Mouse (Mus musculus): ENCODE results near the gene Olfr1423.
"Not testable (repeated sequence)": the region's sequence is repeated elsewhere in the genome, so short reads cannot be mapped to it uniquely, and the experiment has no call there.

Gene Olfr1423

GRCm38 (mm10) chr19:12007105-12007931 lies 33.8 kb downstream of the Olfr1423 start:
- peak; percentile 50 to 65 for DNase-seq (ENCODE audit: low spot score in 2 of 2)

- DNase-seq (ENCODE audit: low spot score in 2 of 2), result peak in 1 of 2 experiments; percentile 36
These were observed 34.7 kb downstream of the Olfr1423 start for GRCm38 (mm10) chr19:12006361-12006947.

- peak; percentile 82 to 85 for DNase-seq (ENCODE audit: low spot score in 2 of 2)
These were observed 35.4 kb downstream of the Olfr1423 start for GRCm38 (mm10) chr19:12005376-12006360.

- DNase-seq (ENCODE audit: low spot score in 2 of 2), result no peak
These were observed 36.7 kb downstream of the Olfr1423 start for GRCm38 (mm10) chr19:12004216-12005008.

DNA sequence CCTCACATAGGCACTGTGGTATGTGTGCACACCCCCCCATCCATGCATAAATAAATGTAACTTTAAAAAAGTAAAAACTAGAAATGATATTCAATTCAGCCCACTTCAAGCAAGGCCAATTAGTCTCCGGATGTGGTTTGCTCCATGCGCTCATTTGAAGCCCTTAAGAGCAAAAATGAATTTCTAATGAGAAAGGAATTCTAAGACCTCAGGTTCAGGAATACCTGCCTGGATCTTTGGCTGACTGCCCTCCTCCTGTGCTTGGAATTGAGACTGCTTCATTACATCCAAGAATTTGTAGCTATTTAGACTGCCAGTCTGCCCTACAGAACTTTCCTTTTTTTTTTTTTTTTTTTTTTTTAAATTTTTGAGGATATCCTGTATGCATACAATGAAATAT lies 37.5 kb downstream of the Olfr1423 start:
- DNase-seq (ENCODE audit: low spot score in 2 of 2), result no peak

DNA sequence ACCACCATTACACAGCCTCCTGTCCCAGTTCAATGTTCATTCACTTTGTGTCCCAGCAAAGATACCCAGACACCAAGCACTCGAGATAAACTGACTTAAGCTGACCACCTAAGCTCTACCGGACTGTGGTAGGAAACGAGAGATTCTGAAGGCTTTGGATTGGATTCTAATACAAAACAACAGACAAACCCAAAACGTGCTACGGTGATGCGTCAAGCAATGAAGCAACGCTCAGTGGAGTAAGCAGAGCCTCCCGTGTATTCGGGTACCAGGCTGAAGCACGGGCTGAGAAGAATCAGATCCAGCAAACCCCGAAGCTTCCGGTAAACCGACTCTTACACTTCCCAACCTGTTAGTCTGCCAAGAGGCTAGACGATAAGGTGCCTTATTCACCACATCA lies 38.3 kb downstream of the Olfr1423 start:
- DNase-seq (ENCODE audit: low spot score in 2 of 2), result no peak

GRCm38 (mm10) chr19:12002125-12002524 lies 39.0 kb downstream of the Olfr1423 start:
- peak; percentile 52 to 66 for DNase-seq (ENCODE audit: low spot score in 2 of 2)

DNA sequence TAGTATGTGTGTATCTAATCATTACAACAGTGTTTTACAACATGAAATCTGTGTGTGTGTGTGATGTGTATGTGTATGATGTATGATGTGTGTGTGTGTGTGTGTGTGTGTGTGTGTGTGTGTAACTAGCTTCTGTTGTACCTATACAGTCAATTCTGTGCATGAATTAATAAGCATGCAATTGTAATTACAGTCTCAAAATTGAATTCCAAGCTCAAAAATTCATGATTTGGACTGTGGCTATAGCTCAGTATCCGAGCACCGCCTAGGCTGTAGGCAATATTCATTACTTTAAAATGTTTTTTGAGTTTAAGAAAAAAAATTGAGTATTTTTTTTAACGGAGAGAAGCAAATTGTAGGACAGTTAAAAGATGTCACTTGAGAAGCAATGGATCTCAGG lies 39.4 kb downstream of the Olfr1423 start:
- DNase-seq (ENCODE audit: low spot score in 2 of 2), result no peak

GRCm38 (mm10) chr19:11995722-11996448 lies 45.2 kb downstream of the Olfr1423 start:
- no peak for DNase-seq (ENCODE audit: low spot score in 2 of 2)

- no peak for DNase-seq (ENCODE audit: low spot score in 2 of 2)
These were observed 46.2 kb downstream of the Olfr1423 start for GRCm38 (mm10) chr19:11994703-11995431.

DNA sequence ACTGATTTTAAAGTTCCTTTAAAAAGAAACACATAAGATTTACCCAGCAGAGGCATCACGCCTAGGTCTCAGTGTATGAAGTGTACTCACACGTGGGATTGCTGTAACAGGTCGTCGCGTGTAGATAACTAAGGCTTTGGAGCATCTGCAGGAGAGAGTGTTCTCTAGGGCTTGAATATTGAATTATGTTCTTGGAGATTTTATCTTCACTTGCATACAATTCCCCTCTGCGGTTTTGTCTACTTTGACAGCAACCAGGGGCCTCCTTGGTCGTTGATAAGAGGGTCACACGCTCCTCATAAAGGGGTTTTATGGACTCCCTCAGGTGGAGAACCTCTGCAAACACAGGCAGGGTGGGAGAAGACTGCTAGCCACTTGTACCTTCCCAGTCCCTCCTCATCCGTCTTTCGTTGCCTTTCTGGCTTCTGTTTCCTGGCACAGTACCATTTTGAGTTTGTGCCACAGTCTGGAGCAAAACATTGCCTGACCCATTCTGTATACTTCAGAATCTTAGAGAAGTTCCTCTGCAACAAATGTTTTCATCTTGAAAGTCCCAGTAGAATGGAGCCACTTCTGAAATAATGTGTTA lies 48.6 kb downstream of the Olfr1423 start:
- DNase-seq (ENCODE audit: low spot score in 2 of 2), result no peak

GRCm38 (mm10) chr19:11992034-11992433 lies 49.1 kb downstream of the Olfr1423 start:
- no peak for DNase-seq (ENCODE audit: low spot score in 2 of 2)

DNA sequence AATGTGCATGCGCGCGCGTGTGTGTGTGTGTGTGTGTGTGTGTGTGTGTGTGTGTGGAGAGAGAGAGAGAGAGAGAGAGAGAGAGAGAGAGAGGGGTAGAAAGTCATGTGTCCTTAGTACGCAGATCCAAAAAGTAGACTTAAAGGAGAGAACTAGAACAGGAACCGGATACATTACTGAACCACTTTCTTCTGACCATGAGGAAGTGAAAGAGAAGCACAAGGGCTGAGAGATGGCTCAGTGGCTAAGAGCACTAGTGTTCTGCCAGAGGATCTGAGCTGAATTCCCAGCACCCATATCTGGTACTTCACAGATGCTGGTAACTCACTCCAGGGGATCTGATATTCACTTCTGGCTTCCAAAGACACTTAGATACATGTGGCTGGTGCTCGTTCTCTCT lies 51.8 kb downstream of the Olfr1423 start:
- DNase-seq (ENCODE audit: low spot score in 2 of 2), result peak; percentile 29 to 44

DNA sequence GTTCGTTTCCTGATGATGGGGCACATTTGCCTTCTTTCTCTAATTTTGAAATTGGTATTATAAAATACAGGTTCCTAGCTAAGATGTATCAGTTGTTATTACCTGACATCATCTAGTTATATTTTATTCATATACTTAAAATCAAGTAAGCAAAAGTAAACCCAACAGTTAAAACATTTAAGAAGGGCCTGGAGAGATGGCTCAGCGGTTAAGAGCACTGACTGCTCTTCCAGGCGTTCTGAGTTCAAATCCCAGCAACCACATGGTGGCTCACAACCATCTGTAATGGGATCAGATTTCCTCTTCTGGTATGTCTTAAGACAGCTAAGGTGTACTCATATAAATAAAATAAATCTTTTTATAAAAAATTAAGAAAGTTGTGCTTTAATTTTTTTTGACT lies 53.3 kb downstream of the Olfr1423 start:
- DNase-seq (ENCODE audit: low spot score in 2 of 2), result no peak

GRCm38 (mm10) chr19:11984614-11985013 lies 56.5 kb downstream of the Olfr1423 start:
- not testable (repeated sequence) for DNase-seq (ENCODE audit: low spot score in 2 of 2)

Measured in spleen, postnatal 36 days (tissue).